Mouse (Mus musculus): ENCODE results near the gene Macc1. TPM values are rescaled to one million over a fixed set of nuclear protein-coding genes. Genes with fewer than 3 reads are reported as not detected.
"Not testable (repeated sequence)": the region's sequence is repeated elsewhere in the genome, so short reads cannot be mapped to it uniquely, and the experiment has no call there.

Macc1 gene
- polyA plus RNA-seq, 1 experiment = 0.20 TPM

- TF ChIP-seq POLR2A (IDR thresholded peaks at IDR 0.05; ENCODE audit: low read depth, low read length) = no peak
- no peak for TF ChIP-seq CTCF (conservative IDR thresholded peaks at IDR 0.05; ENCODE audit: insufficient read depth, insufficient read length, low read depth, low read length)
- H3K27me3 ChIP-seq (replicated peaks; ENCODE audit: control insufficient read depth, insufficient read depth, low read length) = no peaks in the 10 kb centered on the region
- 95% methylated on average over 6 of the region's 6 CpGs for WGBS
- H3K36me3 ChIP-seq (ENCODE audit: control insufficient read depth, insufficient read depth, low read length) = no peaks in the 10 kb centered on the region
- H3K4me3 ChIP-seq (ENCODE audit: insufficient read depth, low read depth, low read length) = no peak overlapping the region
- no peak for DNase-seq
- H3K4me1 ChIP-seq (ENCODE audit: control insufficient read depth, insufficient read depth, low read length) = no peaks in the 10 kb centered on the region
- no peak overlapping the region for H3K27ac ChIP-seq (ENCODE audit: insufficient read depth, low read depth, low read length)
Observed at GRCm38 (mm10) chr12:119291618-119292017, 22.5 kb upstream of the Macc1 start.

- no peaks in the 10 kb centered on the region for H3K27me3 ChIP-seq (replicated peaks; ENCODE audit: control insufficient read depth, insufficient read depth, low read length)
- no peaks in the 10 kb centered on the region for H3K36me3 ChIP-seq (ENCODE audit: control insufficient read depth, insufficient read depth, low read length)
- H3K4me1 ChIP-seq (ENCODE audit: control insufficient read depth, insufficient read depth, low read length) = no peaks in the 10 kb centered on the region
- H3K4me3 ChIP-seq (ENCODE audit: insufficient read depth, low read depth, low read length) = no peak overlapping the region
- H3K27ac ChIP-seq (ENCODE audit: insufficient read depth, low read depth, low read length) = no peak overlapping the region
- DNase-seq = no peak
- TF ChIP-seq CTCF (conservative IDR thresholded peaks at IDR 0.05; ENCODE audit: insufficient read depth, insufficient read length, low read depth, low read length) (no peak), POLR2A (IDR thresholded peaks at IDR 0.05; ENCODE audit: low read depth, low read length) (no peak)
Observed at GRCm38 (mm10) chr12:119303618-119304017, 10.5 kb upstream of the Macc1 start.

GRCm38 (mm10) chr12:119313014-119313763, 881 bp upstream of the Macc1 start:
- no peak overlapping the region for H3K27ac ChIP-seq (ENCODE audit: insufficient read depth, low read depth, low read length)
- DNase-seq = no peak
- H3K4me3 ChIP-seq (ENCODE audit: insufficient read depth, low read depth, low read length) = no peak overlapping the region
- TF ChIP-seq CTCF (conservative IDR thresholded peaks at IDR 0.05; ENCODE audit: insufficient read depth, insufficient read length, low read depth, low read length) (no peak), POLR2A (IDR thresholded peaks at IDR 0.05; ENCODE audit: low read depth, low read length) (no peak)
- WGBS = 62% methylated on average over 3 of the region's 3 CpGs
- no peaks in the 10 kb centered on the region for H3K36me3 ChIP-seq (ENCODE audit: control insufficient read depth, insufficient read depth, low read length)
- no peaks in the 10 kb centered on the region for H3K27me3 ChIP-seq (replicated peaks; ENCODE audit: control insufficient read depth, insufficient read depth, low read length)
- H3K4me1 ChIP-seq (ENCODE audit: control insufficient read depth, insufficient read depth, low read length) = no peaks in the 10 kb centered on the region

- no peaks in the 10 kb centered on the region for H3K27me3 ChIP-seq (replicated peaks; ENCODE audit: control insufficient read depth, insufficient read depth, low read length)
- WGBS = 84% methylated on average over 1 of the region's 1 CpGs
- H3K4me1 ChIP-seq (ENCODE audit: control insufficient read depth, insufficient read depth, low read length) = no peaks in the 10 kb centered on the region
- no peak overlapping the region for H3K27ac ChIP-seq (ENCODE audit: insufficient read depth, low read depth, low read length)
- no peak for DNase-seq
- no peak overlapping the region for H3K4me3 ChIP-seq (ENCODE audit: insufficient read depth, low read depth, low read length)
- TF ChIP-seq CTCF (conservative IDR thresholded peaks at IDR 0.05; ENCODE audit: insufficient read depth, insufficient read length, low read depth, low read length) (no peak), POLR2A (IDR thresholded peaks at IDR 0.05; ENCODE audit: low read depth, low read length) (no peak)
- H3K36me3 ChIP-seq (ENCODE audit: control insufficient read depth, insufficient read depth, low read length) = no peaks in the 10 kb centered on the region
Observed at GRCm38 (mm10) chr12:119318799-119319198, 4.7 kb downstream of the Macc1 start.

GRCm38 (mm10) chr12:119325400-119325799, 11.3 kb downstream of the Macc1 start:
- no peaks in the 10 kb centered on the region for H3K4me1 ChIP-seq (ENCODE audit: control insufficient read depth, insufficient read depth, low read length)
- no peaks in the 10 kb centered on the region for H3K27me3 ChIP-seq (replicated peaks; ENCODE audit: control insufficient read depth, insufficient read depth, low read length)
- TF ChIP-seq CTCF (conservative IDR thresholded peaks at IDR 0.05; ENCODE audit: insufficient read depth, insufficient read length, low read depth, low read length) (0 out of 2 replicates have a peak, but pooled peaks have one; percentile 24), POLR2A (IDR thresholded peaks at IDR 0.05; ENCODE audit: low read depth, low read length) (no peak)
- H3K27ac ChIP-seq (ENCODE audit: insufficient read depth, low read depth, low read length) = no peak overlapping the region
- no peak overlapping the region for H3K4me3 ChIP-seq (ENCODE audit: insufficient read depth, low read depth, low read length)
- no peaks in the 10 kb centered on the region for H3K36me3 ChIP-seq (ENCODE audit: control insufficient read depth, insufficient read depth, low read length)
- peak; percentile 43 for DNase-seq

GRCm38 (mm10) chr12:119330644-119331043, 16.6 kb downstream of the Macc1 start:
- 83% methylated on average over 4 of the region's 4 CpGs for WGBS

GRCm38 (mm10) chr12:119333376-119333775, 19.3 kb downstream of the Macc1 start:
- no peak overlapping the region for H3K4me3 ChIP-seq (ENCODE audit: insufficient read depth, low read depth, low read length)
- no peaks in the 10 kb centered on the region for H3K36me3 ChIP-seq (ENCODE audit: control insufficient read depth, insufficient read depth, low read length)
- no peaks in the 10 kb centered on the region for H3K27me3 ChIP-seq (replicated peaks; ENCODE audit: control insufficient read depth, insufficient read depth, low read length)
- H3K4me1 ChIP-seq (ENCODE audit: control insufficient read depth, insufficient read depth, low read length) = no peaks in the 10 kb centered on the region
- DNase-seq = no peak
- TF ChIP-seq POLR2A (IDR thresholded peaks at IDR 0.05; ENCODE audit: low read depth, low read length) = no peak
- no peak for TF ChIP-seq CTCF (conservative IDR thresholded peaks at IDR 0.05; ENCODE audit: insufficient read depth, insufficient read length, low read depth, low read length)
- no peak overlapping the region for H3K27ac ChIP-seq (ENCODE audit: insufficient read depth, low read depth, low read length)

More at GRCm38 (mm10) chr12:119330644-119331043, 16.6 kb downstream of the Macc1 start:
- TF ChIP-seq POLR2A (IDR thresholded peaks at IDR 0.05; ENCODE audit: low read depth, low read length) (no peak), CTCF (conservative IDR thresholded peaks at IDR 0.05; ENCODE audit: insufficient read depth, insufficient read length, low read depth, low read length) (no peak)
- H3K4me1 ChIP-seq (ENCODE audit: control insufficient read depth, insufficient read depth, low read length) = no peaks in the 10 kb centered on the region
- no peaks in the 10 kb centered on the region for H3K27me3 ChIP-seq (replicated peaks; ENCODE audit: control insufficient read depth, insufficient read depth, low read length)
- H3K36me3 ChIP-seq (ENCODE audit: control insufficient read depth, insufficient read depth, low read length) = no peaks in the 10 kb centered on the region
- H3K27ac ChIP-seq (ENCODE audit: insufficient read depth, low read depth, low read length) = no peak overlapping the region
- DNase-seq = no peak
- H3K4me3 ChIP-seq (ENCODE audit: insufficient read depth, low read depth, low read length) = no peak overlapping the region

- H3K4me3 ChIP-seq (ENCODE audit: insufficient read depth, low read depth, low read length); H3K27me3 ChIP-seq (replicated peaks; ENCODE audit: control insufficient read depth, insufficient read depth, low read length); H3K27ac ChIP-seq (ENCODE audit: insufficient read depth, low read depth, low read length); H3K36me3 ChIP-seq (ENCODE audit: control insufficient read depth, insufficient read depth, low read length); H3K4me1 ChIP-seq (ENCODE audit: control insufficient read depth, insufficient read depth, low read length): not testable (repeated sequence)
- peak; percentile 13 for DNase-seq
- WGBS = 35% methylated on average over 16 of the region's 16 CpGs
Observed at GRCm38 (mm10) chr12:119352579-119352978, 38.5 kb downstream of the Macc1 start.
